Mouse (Mus musculus): Measurements from ENCODE around the gene Cep85l. TPM values are rescaled to one million over a fixed set of nuclear protein-coding genes. Genes with fewer than 3 reads are reported as not detected.

The Cep85l gene
- polyA plus RNA-seq, 1 experiment: 7.5 TPM

DNA sequence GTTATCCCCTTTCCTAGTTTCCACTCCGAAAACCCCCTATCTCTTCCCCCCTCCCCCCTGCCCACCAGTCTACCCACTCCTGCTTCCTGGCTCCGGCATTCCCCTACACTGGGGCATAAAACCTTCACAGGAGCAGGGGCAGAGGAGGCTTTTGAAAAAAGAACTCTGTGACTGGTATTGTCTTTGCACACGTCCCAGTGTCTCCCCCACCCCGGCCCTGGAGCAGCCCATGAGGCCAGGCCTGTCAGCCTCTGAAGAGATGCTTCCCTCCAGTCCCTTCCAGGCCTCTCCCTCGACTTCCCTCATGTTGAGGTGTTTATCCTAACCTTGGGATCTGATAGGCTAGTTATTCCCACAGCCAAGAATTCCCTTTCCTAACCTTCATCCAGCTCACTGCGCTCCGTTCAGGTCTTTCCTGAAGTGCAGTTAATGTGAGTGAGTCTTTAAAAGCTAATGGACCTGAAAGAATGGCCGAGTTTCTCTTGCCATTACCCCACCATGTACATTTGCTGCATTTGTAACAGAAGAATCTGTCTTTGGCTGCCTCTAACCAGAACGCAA is 36.5 kb upstream of the Cep85l start:
- 70% methylated on average over 9 of the region's 9 CpGs for WGBS
- Histone ChIP-seq H3K4me3 (replicated peaks; ENCODE audit: extremely low read depth, low read depth, low read length) (no peak overlapping the region), H3K4me1 (ENCODE audit: control insufficient read depth, insufficient read depth, low read length) (peaks cover 13% of the 10 kb centered on the region)
- no peak for DNase-seq
- TF ChIP-seq POLR2A (IDR thresholded peaks at IDR 0.05; ENCODE audit: borderline replicate concordance, extremely low read depth, low read depth, low read length) (no peak), CTCF (IDR thresholded peaks at IDR 0.05; ENCODE audit: insufficient read depth, low read length) (no peak)

DNA sequence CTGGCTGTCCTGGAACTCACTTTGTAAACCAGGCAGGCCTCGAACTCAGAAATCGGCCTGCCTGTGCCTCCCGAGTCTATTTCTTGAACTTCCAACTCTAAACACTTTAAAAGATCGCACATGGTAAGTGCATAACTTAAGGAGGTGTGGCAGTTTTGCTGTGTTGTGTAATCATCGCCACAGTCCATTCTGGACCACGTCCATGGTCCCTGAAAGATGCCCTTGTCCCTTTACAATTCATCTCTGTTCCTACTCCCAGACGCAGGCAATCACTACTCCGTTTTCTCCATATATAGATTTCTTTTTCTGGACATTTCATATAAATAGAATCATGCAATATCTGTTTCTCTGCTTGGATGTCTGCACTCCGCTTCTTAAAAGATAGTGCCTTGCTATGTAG is 35.5 kb upstream of the Cep85l start:
- Histone ChIP-seq H3K4me3 (replicated peaks; ENCODE audit: extremely low read depth, low read depth, low read length) (no peak overlapping the region), H3K4me1 (ENCODE audit: control insufficient read depth, insufficient read depth, low read length) (peaks cover 13% of the 10 kb centered on the region)
- 60% methylated on average over 9 of the region's 9 CpGs for WGBS
- no peak for DNase-seq
- no peak for TF ChIP-seq CTCF (IDR thresholded peaks at IDR 0.05; ENCODE audit: insufficient read depth, low read length)
- no peak for TF ChIP-seq POLR2A (IDR thresholded peaks at IDR 0.05; ENCODE audit: borderline replicate concordance, extremely low read depth, low read depth, low read length)

DNA sequence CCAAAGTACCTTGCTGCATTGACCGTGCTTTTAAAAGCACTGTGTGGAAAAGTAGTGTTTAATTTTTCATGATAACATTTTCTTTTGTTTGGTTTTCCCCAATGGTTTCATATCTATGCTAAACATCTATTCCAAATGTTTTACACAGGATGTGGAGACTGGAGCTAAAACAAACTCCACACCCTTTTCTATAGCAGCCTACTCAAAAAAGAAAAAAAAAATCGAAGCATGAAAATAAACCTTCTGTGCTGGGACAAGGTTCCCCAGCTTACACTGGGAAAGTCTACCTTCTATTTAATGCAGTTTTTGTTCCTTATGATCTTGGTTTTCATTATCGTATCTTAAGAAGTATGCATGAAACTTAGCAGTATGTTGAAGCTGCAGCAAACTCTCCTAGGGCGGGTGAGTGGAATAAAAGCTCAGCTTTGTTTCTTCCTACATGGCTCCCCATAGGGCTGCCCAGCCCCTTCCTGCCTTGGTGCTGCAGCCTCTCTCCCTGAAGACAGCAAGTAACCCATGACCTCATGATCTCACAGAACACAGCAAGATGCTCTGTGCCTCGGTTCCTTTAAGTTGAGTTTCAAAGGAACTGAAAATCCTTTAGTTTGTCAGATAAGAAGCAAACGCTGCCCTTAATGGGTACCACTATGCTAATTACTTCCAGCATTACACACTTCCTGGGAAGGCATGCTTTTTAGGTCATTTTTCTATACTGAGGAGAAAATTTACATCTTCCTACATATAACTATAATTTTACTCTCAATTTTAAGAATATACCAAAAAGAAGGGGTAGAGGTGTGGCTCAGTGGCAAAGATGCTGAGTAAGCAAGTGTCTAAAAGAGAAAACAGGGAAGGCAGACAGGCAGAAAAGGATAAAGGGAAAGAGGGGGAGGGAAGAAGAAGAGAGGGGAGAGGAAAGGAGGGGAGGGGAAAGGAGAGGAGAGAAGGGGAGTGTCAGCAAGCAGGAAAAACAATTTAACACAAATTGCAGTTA is 34.6 kb upstream of the Cep85l start:
- TF ChIP-seq POLR2A (IDR thresholded peaks at IDR 0.05; ENCODE audit: borderline replicate concordance, extremely low read depth, low read depth, low read length) (no peak), CTCF (IDR thresholded peaks at IDR 0.05; ENCODE audit: insufficient read depth, low read length) (no peak)
- peaks cover 13% of the 10 kb centered on the region for H3K4me1 ChIP-seq (ENCODE audit: control insufficient read depth, insufficient read depth, low read length)
- whole genome bisulfite sequencing: 25% methylated on average over 6 of the region's 6 CpGs
- no peak for DNase-seq
- H3K4me3 ChIP-seq (replicated peaks; ENCODE audit: extremely low read depth, low read depth, low read length): no peak overlapping the region

DNA sequence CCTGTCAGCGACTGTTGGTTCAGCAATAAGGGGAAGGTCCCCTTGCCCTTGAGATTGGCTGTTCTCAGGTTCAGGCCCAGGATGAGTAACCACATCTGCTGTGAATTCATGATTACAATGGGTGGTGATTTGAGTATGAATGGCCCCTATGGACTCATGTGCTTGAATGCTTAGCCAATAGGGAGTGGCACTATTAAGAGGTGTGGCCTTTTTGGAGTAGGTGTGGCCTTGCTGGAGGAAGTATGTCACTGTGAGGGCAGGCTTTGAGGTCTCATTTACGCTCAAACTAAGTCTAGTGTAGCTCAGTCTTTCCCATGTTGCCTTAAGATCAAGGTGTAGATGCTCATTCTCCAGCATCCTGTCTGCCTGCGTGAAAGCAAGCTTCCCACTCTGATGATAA is 33.2 kb upstream of the Cep85l start:
- 80% methylated on average over 3 of the region's 3 CpGs for WGBS
- H3K4me1 ChIP-seq (ENCODE audit: control insufficient read depth, insufficient read depth, low read length): peaks cover 13% of the 10 kb centered on the region
- no peak for TF ChIP-seq POLR2A (IDR thresholded peaks at IDR 0.05; ENCODE audit: borderline replicate concordance, extremely low read depth, low read depth, low read length)
- TF ChIP-seq CTCF (IDR thresholded peaks at IDR 0.05; ENCODE audit: insufficient read depth, low read length): no peak
- no peak for DNase-seq
- no peak overlapping the region for H3K4me3 ChIP-seq (replicated peaks; ENCODE audit: extremely low read depth, low read depth, low read length)

DNA sequence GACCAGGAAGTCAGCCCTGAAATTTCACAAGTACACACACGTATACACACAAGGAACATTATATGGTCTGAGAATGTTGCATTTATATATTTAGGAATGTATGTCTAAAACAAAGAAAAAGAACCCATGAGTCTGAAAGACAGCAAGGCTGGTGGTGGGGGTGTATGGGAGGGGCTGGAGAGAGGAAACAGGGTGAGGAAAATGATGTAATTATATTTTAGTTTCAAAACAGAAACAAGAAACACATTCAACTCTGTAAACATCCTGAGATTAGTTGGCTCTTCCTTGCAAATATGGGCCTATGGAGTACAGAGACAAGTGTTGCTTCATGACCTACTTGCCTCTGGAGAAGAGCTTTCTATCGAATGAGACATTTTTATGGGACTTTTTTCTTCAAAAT is 32.4 kb upstream of the Cep85l start:
- no peak for TF ChIP-seq POLR2A (IDR thresholded peaks at IDR 0.05; ENCODE audit: borderline replicate concordance, extremely low read depth, low read depth, low read length)
- TF ChIP-seq CTCF (IDR thresholded peaks at IDR 0.05; ENCODE audit: insufficient read depth, low read length): no peak
- DNase-seq: no peak
- Histone ChIP-seq H3K4me1 (ENCODE audit: control insufficient read depth, insufficient read depth, low read length) (peaks cover 11% of the 10 kb centered on the region), H3K4me3 (replicated peaks; ENCODE audit: extremely low read depth, low read depth, low read length) (no peak overlapping the region)
- WGBS: 48% methylated on average over 2 of the region's 2 CpGs

DNA sequence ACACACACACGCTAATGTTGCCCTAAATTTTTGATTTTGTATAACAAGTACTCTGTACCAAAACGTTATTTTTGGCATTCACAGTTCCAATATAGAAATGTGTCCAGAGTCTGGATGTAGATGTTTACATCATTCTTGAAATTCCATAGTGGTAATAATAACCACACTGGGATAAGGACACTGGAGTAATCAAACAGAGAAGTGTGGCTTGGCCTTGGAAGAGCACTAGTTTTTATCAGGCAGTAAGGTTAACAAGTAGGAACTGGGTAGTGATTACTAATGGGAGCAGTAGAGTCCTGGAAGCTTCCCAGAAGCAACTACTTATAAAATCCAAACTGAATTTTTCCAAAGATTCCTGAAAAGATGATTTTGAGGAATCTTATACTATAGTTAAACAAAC is 31.1 kb upstream of the Cep85l start:
- Histone ChIP-seq H3K4me3 (replicated peaks; ENCODE audit: extremely low read depth, low read depth, low read length) (no peak overlapping the region), H3K4me1 (ENCODE audit: control insufficient read depth, insufficient read depth, low read length) (peaks cover 6% of the 10 kb centered on the region)
- no peak for DNase-seq
- TF ChIP-seq CTCF (IDR thresholded peaks at IDR 0.05; ENCODE audit: insufficient read depth, low read length) (no peak), POLR2A (IDR thresholded peaks at IDR 0.05; ENCODE audit: borderline replicate concordance, extremely low read depth, low read depth, low read length) (no peak)
- WGBS: 38% methylated on average over 2 of the region's 2 CpGs

DNA sequence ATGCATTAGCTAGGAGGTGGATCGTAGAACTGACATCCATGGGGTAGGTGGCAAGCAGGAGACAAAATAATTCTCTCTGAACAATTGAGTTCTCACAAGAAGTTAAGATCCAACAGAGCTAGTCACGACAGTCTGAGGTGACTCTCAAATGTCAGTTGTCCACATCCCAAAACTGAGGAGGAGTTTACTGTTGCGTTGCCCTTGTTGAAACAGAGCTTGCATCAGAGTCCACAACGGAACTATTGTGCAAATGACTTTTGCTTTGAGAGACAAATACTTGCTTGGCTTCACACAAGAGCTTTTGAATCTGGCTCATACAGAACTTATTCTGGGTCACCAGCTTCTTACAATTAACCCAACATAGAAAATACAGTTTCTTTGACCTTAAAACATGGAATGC is 27.7 kb upstream of the Cep85l start:
- TF ChIP-seq POLR2A (IDR thresholded peaks at IDR 0.05; ENCODE audit: borderline replicate concordance, extremely low read depth, low read depth, low read length): no peak
- Histone ChIP-seq H3K4me3 (replicated peaks; ENCODE audit: extremely low read depth, low read depth, low read length) (no peak overlapping the region), H3K4me1 (ENCODE audit: control insufficient read depth, insufficient read depth, low read length) (peaks cover 4% of the 10 kb centered on the region)
- WGBS: 66% methylated on average over 4 of the region's 4 CpGs
- DNase-seq: no peak

DNA sequence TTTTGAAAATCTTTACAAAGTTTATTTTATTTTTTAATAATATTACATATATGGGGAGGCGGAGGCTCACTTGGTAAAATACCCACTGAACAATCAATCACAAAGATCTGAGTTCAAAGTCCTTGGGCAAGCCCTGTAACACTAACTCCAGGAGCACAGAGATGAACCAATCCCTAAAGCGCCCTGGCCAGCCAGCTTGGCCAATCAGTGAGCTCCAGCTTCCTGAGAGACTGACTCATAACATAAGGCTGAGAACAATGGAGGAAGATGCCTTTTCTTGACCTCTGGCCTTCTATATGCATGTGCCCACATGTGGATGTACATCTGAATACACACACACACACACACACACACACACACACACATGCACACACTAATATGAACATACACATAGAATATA is 27.1 kb upstream of the Cep85l start:
- H3K4me1 ChIP-seq (ENCODE audit: control insufficient read depth, insufficient read depth, low read length): peaks cover 2% of the 10 kb centered on the region
- no peak for DNase-seq
- H3K4me3 ChIP-seq (replicated peaks; ENCODE audit: extremely low read depth, low read depth, low read length): no peak overlapping the region
- WGBS: 94% methylated on average over 2 of the region's 2 CpGs
- TF ChIP-seq CTCF (IDR thresholded peaks at IDR 0.05; ENCODE audit: insufficient read depth, low read length) (no peak), POLR2A (IDR thresholded peaks at IDR 0.05; ENCODE audit: borderline replicate concordance, extremely low read depth, low read depth, low read length) (no peak)

DNA sequence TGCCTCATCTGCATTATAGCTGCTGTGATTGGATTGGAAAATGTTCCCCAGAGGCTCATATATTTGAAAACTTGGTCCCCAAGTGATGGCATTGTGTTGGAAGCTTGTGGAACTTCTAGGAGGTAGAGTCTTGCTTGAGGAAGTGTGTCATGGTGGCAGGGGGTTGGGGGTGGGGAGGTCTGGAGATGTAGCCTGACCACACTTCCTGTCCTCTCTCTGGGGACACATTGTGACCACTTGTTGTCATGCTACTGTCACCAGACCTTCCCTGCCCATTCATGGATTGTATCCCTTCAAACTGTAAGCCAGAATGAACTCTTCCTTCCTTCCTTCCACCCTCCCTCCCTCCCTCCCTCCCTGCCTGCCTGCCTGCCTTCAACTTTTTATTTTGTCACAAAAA is 22.5 kb upstream of the Cep85l start:
- peaks cover 3% of the 10 kb centered on the region; the same call in 1 of the 2 replicates for H3K4me1 ChIP-seq (ENCODE audit: control insufficient read depth, insufficient read depth, low read length)
- TF ChIP-seq POLR2A (IDR thresholded peaks at IDR 0.05; ENCODE audit: borderline replicate concordance, extremely low read depth, low read depth, low read length) (no peak), CTCF (IDR thresholded peaks at IDR 0.05; ENCODE audit: insufficient read depth, low read length) (no peak)
- DNase-seq: no peak
- H3K4me3 ChIP-seq (replicated peaks; ENCODE audit: extremely low read depth, low read depth, low read length): no peak overlapping the region

DNA sequence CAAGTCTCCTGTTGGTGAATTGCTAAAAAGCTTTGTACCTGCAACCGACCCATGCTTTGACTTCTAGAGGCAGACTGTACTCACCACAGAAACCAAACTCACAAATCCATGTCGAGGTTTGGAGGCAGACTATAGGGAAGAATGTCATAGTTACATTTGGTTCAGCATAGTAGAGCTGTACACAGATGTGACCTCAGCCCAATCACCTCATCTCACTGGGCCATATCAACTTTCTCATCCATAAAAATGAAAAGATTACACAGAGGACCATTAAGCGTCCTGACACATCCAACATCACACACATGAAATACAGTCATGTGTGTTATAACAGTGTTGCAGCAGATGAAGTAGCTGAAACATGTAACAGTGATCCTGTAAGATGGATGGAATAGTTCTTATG is 19.3 kb upstream of the Cep85l start:
- no peak for TF ChIP-seq CTCF (IDR thresholded peaks at IDR 0.05; ENCODE audit: insufficient read depth, low read length)
- TF ChIP-seq POLR2A (IDR thresholded peaks at IDR 0.05; ENCODE audit: borderline replicate concordance, extremely low read depth, low read depth, low read length): no peak
- no peak for DNase-seq
- WGBS: 40% methylated on average over 3 of the region's 3 CpGs
- Histone ChIP-seq H3K4me1 (ENCODE audit: control insufficient read depth, insufficient read depth, low read length) (peaks cover 6% of the 10 kb centered on the region), H3K4me3 (replicated peaks; ENCODE audit: extremely low read depth, low read depth, low read length) (no peak overlapping the region)

Data from lung, adult 2 months (tissue).